Comparison of ENCODE assay signal across 19 mouse cellular contexts in the genomic region with DNA sequence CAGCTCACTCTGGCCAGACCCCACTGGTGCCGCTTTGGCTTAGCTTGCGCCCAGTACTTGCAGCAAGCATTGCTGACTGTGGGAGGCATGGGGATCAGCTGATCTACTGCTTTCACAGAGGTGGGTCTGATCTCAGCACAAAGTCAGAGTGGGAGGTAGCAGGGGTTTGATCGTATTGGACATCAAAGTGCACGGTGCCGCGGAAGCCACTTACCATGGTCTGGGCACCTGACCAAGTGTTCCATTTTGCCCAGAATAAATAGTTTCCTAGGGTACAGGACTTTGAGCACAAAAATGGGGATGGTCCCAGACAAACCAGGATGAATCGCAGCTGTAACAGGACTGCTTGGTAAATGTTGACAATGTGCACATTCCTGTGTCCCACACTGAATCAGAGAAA. TPM values are rescaled to one million over a fixed set of nuclear protein-coding genes. Genes with fewer than 3 reads are reported as not detected.
DNase-seq lines count a peak whose midpoint lies in the region; ATAC-seq and TF ChIP-seq lines count a peak whose summit lies in the region.
"Had no signal": no experiment of that assay in that cellular context is flagged by ENCODE, and none has a peak within 500 bp of the region (broad histone marks: within the 10 kb centered on the region; RNA-seq: fewer than 3 reads in every experiment).

No protein-coding gene starts in this region.

- no peak for TF ChIP-seq CTCF in testis, adult 2 months (IDR thresholded peaks at IDR 0.05; ENCODE audit: control insufficient read depth, insufficient read depth, insufficient replicate concordance, low read depth, low read length)

- H3K9ac ChIP-seq in hindbrain, embryonic 14.5 days, result no peak overlapping the region
- no peak overlapping the region for H3K9ac ChIP-seq in liver, embryonic 15.5 days
- no peak overlapping the region for H3K9ac ChIP-seq in liver, embryonic 12.5 days
- H3K9ac ChIP-seq: embryonic facial prominence, embryonic 15.5 days; heart, embryonic 12.5 days; lung, embryonic 15.5 days had no signal

- ATAC-seq in hindbrain, embryonic 14.5 days (ENCODE audit: low FRiP score), result no peak
- ATAC-seq in liver, embryonic 15.5 days (ENCODE audit: insufficient read depth), result 0 out of 2 replicates have a peak, but pooled peaks have one; percentile 28
- ATAC-seq in liver, embryonic 12.5 days, result no peak

- no peak for TF ChIP-seq POLR2A in testis, adult 2 months (IDR thresholded peaks at IDR 0.05; ENCODE audit: control insufficient read depth, low read depth, low read length)

- no peaks in the 10 kb centered on the region for H3K9me3 ChIP-seq in hindbrain, embryonic 14.5 days (ENCODE audit: control insufficient read depth, low read length)
- no peaks in the 10 kb centered on the region for H3K9me3 ChIP-seq in hindbrain, embryonic 10.5 days
- H3K9me3 ChIP-seq in liver, embryonic 15.5 days (replicated peaks), result no peaks in the 10 kb centered on the region
- H3K9me3 ChIP-seq in liver, embryonic 12.5 days (replicated peaks), result no peaks in the 10 kb centered on the region
- H3K9me3 ChIP-seq: embryonic facial prominence, embryonic 15.5 days; heart, embryonic 12.5 days; lung, embryonic 15.5 days had no signal

- H3K4me2 ChIP-seq in hindbrain, embryonic 14.5 days (replicated peaks), result no peak overlapping the region
- H3K4me2 ChIP-seq in liver, embryonic 15.5 days, result no peak overlapping the region
- no peak overlapping the region for H3K4me2 ChIP-seq in liver, embryonic 12.5 days
- H3K4me2 ChIP-seq: embryonic facial prominence, embryonic 15.5 days; heart, embryonic 12.5 days; lung, embryonic 15.5 days had no signal

- no peak overlapping the region for H3K27ac ChIP-seq in hindbrain, embryonic 14.5 days
- no peak overlapping the region for H3K27ac ChIP-seq in hindbrain, embryonic 10.5 days
- no peak overlapping the region for H3K27ac ChIP-seq in liver, embryonic 15.5 days (replicated peaks)
- H3K27ac ChIP-seq in liver, embryonic 12.5 days, result no peak overlapping the region
- H3K27ac ChIP-seq in testis, adult 2 months (ENCODE audit: control insufficient read depth, insufficient read depth, low read depth, low read length), result peak overlapping the region; percentile 14; the same call in 1 of the 2 replicates
- H3K27ac ChIP-seq: embryonic facial prominence, embryonic 15.5 days; lung, embryonic 15.5 days had no signal

- H3K4me3 ChIP-seq in hindbrain, embryonic 14.5 days (replicated peaks; ENCODE audit: low read length), result no peak overlapping the region
- H3K4me3 ChIP-seq in hindbrain, embryonic 10.5 days, result no peak overlapping the region
- H3K4me3 ChIP-seq in liver, embryonic 15.5 days (replicated peaks), result no peak overlapping the region
- H3K4me3 ChIP-seq in liver, embryonic 12.5 days, result no peak overlapping the region
- H3K4me3 ChIP-seq in testis, adult 2 months (ENCODE audit: control insufficient read depth, low read depth, low read length), result no peak overlapping the region
- H3K4me3 ChIP-seq: embryonic facial prominence, embryonic 15.5 days; heart, embryonic 12.5 days; lung, embryonic 15.5 days; myocyte had no signal

- peak; percentile 27 for DNase-seq in hindbrain, embryonic 14.5 days (ENCODE audit: low spot score)
- no peak for DNase-seq in hindbrain, embryonic 10.5 days (ENCODE audit: low spot score)
- no peak for DNase-seq in testis, postnatal 14 days (ENCODE audit: low spot score)
- DNase-seq in thymus, postnatal 10 days (ENCODE audit: low spot score in 2 of 2), result no peak
- DNase-seq: B cell, adult 2 months; cerebellum, adult 18-20 months; cerebellum, postnatal 25 days; heart, postnatal 14 days; kidney, adult 8-10 months; kidney, postnatal 14 days; lung, postnatal 4 days; thymus, adult 18-20 months had no signal

- no peaks in the 10 kb centered on the region for H3K4me1 ChIP-seq in hindbrain, embryonic 14.5 days (replicated peaks; ENCODE audit: control insufficient read depth, insufficient read depth, low read length)
- H3K4me1 ChIP-seq in hindbrain, embryonic 10.5 days (replicated peaks), result peaks cover 7% of the 10 kb centered on the region
- H3K4me1 ChIP-seq in liver, embryonic 15.5 days (replicated peaks), result no peaks in the 10 kb centered on the region
- 0 out of 2 replicates have a peak, but pooled peaks cover under 1% of the 10 kb centered on the region for H3K4me1 ChIP-seq in liver, embryonic 12.5 days
- peaks cover 5% of the 10 kb centered on the region for H3K4me1 ChIP-seq in testis, adult 2 months (ENCODE audit: control insufficient read depth, insufficient read depth, low read length)

- H3K36me3 ChIP-seq in hindbrain, embryonic 14.5 days (replicated peaks; ENCODE audit: control insufficient read depth, insufficient read depth), result no peaks in the 10 kb centered on the region
- no peaks in the 10 kb centered on the region for H3K36me3 ChIP-seq in hindbrain, embryonic 10.5 days
- no peaks in the 10 kb centered on the region for H3K36me3 ChIP-seq in liver, embryonic 15.5 days (replicated peaks)
- no peaks in the 10 kb centered on the region for H3K36me3 ChIP-seq in liver, embryonic 12.5 days
- H3K36me3 ChIP-seq in testis, adult 2 months (ENCODE audit: control insufficient read depth, insufficient read depth, low read length), result no peaks in the 10 kb centered on the region
- H3K36me3 ChIP-seq: heart, embryonic 12.5 days had no signal

- H3K27me3 ChIP-seq in hindbrain, embryonic 14.5 days (ENCODE audit: control insufficient read depth, insufficient read depth, low read length), result no peaks in the 10 kb centered on the region
- no peaks in the 10 kb centered on the region for H3K27me3 ChIP-seq in hindbrain, embryonic 10.5 days (ENCODE audit: insufficient read depth, poor library complexity, severe bottlenecking)
- no peaks in the 10 kb centered on the region for H3K27me3 ChIP-seq in liver, embryonic 15.5 days
- no peaks in the 10 kb centered on the region for H3K27me3 ChIP-seq in liver, embryonic 12.5 days (replicated peaks)
- H3K27me3 ChIP-seq in testis, adult 2 months (ENCODE audit: control insufficient read depth, insufficient read depth, low read length), result no peaks in the 10 kb centered on the region
- H3K27me3 ChIP-seq: embryonic facial prominence, embryonic 15.5 days; lung, embryonic 15.5 days had no signal

- 79% methylated on average over 7 of the region's 7 CpGs for WGBS in hindbrain, embryonic 14.5 days
- WGBS in hindbrain, embryonic 10.5 days, result 91% methylated on average over 7 of the region's 7 CpGs
- 75% methylated on average over 7 of the region's 7 CpGs for WGBS in liver, embryonic 15.5 days (ENCODE audit: insufficient replicate concordance)
- 82% methylated on average over 7 of the region's 7 CpGs for WGBS in liver, embryonic 12.5 days (ENCODE audit: insufficient replicate concordance)

RNA-seq across cellular contexts. Expression of gene Hacd2, which starts 41.2 kb away (rescaled TPM):
- polyA plus RNA-seq in hindbrain, embryonic 14.5 days (2014; fragmentation: Nextera tagmentation; extraction: Ambion mirVana), result 29.3 and 29.9 TPM in 2 replicates
- 72.5 and 74.9 TPM in 2 replicates for polyA plus RNA-seq in hindbrain, embryonic 10.5 days (2016; fragmentation: Nextera tagmentation; extraction: Ambion mirVana)
- polyA plus RNA-seq in liver, embryonic 15.5 days (2015; fragmentation: Nextera tagmentation; extraction: Ambion mirVana), result 105 and 116 TPM in 2 replicates
- 81.7 and 82.9 TPM in 2 replicates for polyA plus RNA-seq in liver, embryonic 12.5 days (2016; fragmentation: Nextera tagmentation; extraction: Ambion mirVana)
- polyA plus RNA-seq in testis, adult 2 months (2012; rRNA removed), result 60.1 and 94.1 TPM in 2 replicates
